Mouse (Mus musculus) stomach, postnatal 0 days (tissue): ENCODE results near the gene Dph1. TPM values are rescaled to one million over a fixed set of nuclear protein-coding genes. Genes with fewer than 3 reads are reported as not detected.

Experiments used
- ATAC-seq: fragments of 200-750 bp; cut with Nextera tagmentation; 2 replicates; pipeline ENCODE4 v1.8.0; 2017; ENCODE audit not compliant: low FRiP score, low TSS enrichment
- DNase-seq: peaks from one replicate; pipeline ENCODE4 v3.0.0-alpha.2; 2016; ENCODE audit warnings: low spot score
- H3K27ac ChIP-seq: fragments of 300-500 bp; sonication (generic); replicated peaks from 2 replicates; pipeline ENCODE4 v1.5.1; 2014; ENCODE audit warnings: mild to moderate bottlenecking, control low read depth
- H3K27me3 ChIP-seq: fragments of 300-500 bp; sonication (generic); 2 replicates; pipeline ENCODE4 v1.6.1; 2014; ENCODE audit warnings: low read length; ENCODE audit not compliant: control insufficient read depth, insufficient read depth
- H3K36me3 ChIP-seq: fragments of 300-500 bp; sonication (generic); 2 replicates; pipeline ENCODE4 v1.6.1; 2014; ENCODE audit warnings: low read length, mixed read lengths; ENCODE audit not compliant: control insufficient read depth, insufficient read depth
- H3K4me1 ChIP-seq: fragments of 300-500 bp; sonication (generic); replicated peaks from 2 replicates; pipeline ENCODE4 v1.6.1; 2014; ENCODE audit warnings: antibody characterized with exemption; ENCODE audit not compliant: control insufficient read depth, insufficient read depth
- H3K4me2 ChIP-seq: fragments of 300-500 bp; sonication (generic); replicated peaks from 2 replicates; pipeline ENCODE4 v1.6.1; 2014; ENCODE audit warnings: low read depth, mild to moderate bottlenecking, control low read depth, moderate library complexity
- H3K4me3 ChIP-seq: fragments of 300-500 bp; sonication (generic); 2 replicates; pipeline ENCODE4 v1.5.1; 2014; ENCODE audit warnings: low read depth, low read length, control low read depth
- H3K9ac ChIP-seq: fragments of 300-500 bp; sonication (generic); 2 replicates; pipeline ENCODE4 v1.6.1; 2014; ENCODE audit warnings: mild to moderate bottlenecking, low read length, control low read depth, mixed read lengths
- H3K9me3 ChIP-seq: fragments of 300-500 bp; sonication (generic); 2 replicates; pipeline ENCODE4 v1.6.1; 2016; ENCODE audit warnings: low read length; ENCODE audit not compliant: control insufficient read depth
- CTCF ChIP-seq: IDR thresholded peaks from 2 replicates; pipeline ENCODE4 v1.5.1; 2016; ENCODE audit warnings: antibody characterized with exemption, low read depth, mild to moderate bottlenecking, moderate library complexity
- EP300 ChIP-seq: optimal IDR thresholded peaks from 2 replicates; pipeline ENCODE3; 2016; ENCODE audit warnings: antibody characterized with exemption
- WGBS: fragments of 180-500 bp; shearing (Covaris S2); extraction: QIAGEN DNeasy Blood & Tissue Kit; methylation state at CpG from one replicate; pipeline ENCODE4 v1.1.7; 2014; 5-methylcytosine and 5-hydroxymethylcytosine counted together
- polyA plus RNA-seq: library from polyadenylated mRNA; unstranded; fragments of >200 nt; fragmentation: Nextera tagmentation; extraction: Ambion mirVana; gene quantifications from 2 replicates; pipeline ENCODE4 v1.2.1, GENCODE M21; 2015

Gene Dph1
- polyA plus RNA-seq, 1 experiment from 2014 or later, result 15.2 TPM

DNA sequence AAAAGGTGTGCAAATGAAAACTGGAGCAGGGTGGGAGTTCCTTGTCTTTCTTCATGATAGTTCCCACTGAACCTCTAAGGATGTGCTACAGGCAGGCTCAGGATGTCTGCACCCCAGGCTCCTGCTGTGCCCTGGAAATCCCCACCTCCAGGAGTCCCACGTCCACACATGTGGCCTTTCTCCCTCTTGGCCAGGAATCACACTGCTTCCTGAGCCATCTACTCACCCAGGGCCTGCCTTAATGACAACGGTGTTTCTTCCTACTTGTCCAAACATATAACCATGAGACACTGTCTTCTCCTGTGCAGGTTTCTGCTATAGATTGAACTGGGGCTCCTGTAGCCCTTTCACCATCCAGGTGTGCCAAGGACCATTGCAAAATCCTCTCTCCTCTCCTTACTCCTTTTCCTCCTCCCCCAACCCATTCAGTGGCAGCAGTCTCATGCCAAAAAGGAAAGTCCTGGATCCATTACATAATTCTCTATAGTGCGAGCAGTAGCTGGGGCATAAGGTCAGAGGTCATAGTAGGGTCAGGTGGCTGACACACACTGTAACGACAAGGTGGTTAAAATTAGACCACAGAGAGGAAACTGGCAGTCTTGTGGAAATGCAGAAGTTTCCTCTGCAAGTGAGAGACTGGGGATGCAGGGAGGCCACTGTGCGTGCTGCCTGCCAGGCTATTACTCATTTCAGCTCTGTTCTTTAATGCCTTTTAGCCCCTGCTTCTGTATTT lies 54.2 kb downstream of the Dph1 start:
- Histone ChIP-seq H3K4me1 (peaks cover 8% of the 10 kb centered on the region), H3K9me3 (no peaks in the 10 kb centered on the region), H3K36me3 (no peaks in the 10 kb centered on the region), H3K4me2 (no peak overlapping the region), H3K9ac (no peak overlapping the region), H3K27me3 (no peaks in the 10 kb centered on the region), H3K27ac (no peak overlapping the region), H3K4me3 (no peak overlapping the region)
- no peak for TF ChIP-seq CTCF
- TF ChIP-seq EP300, result no peak
- DNase-seq, result no peak
- ATAC-seq, result no peak
- 54% methylated on average over 5 of the region's 5 CpGs for WGBS

DNA sequence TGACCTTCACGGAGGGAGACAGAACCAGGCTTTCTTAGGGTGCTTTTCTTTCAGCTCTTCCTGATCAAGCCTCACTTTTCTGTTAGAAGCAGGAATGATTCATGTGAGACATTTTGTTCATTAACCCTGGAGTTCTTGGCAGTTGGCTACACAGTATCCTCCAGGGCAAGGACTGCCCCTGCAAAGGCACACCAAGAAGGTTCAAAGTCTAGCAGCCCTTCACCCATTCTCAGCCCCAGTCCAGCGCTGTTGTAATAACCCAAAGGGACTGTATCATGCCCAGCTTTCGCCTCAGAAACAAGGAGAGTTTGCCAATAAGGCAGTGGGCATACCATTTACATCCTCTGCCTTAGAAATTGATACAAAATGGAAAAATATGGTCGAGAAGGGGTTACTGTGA lies 55.7 kb downstream of the Dph1 start:
- WGBS, result 90% methylated on average over 4 of the region's 4 CpGs
- H3K27me3 ChIP-seq, result no peaks in the 10 kb centered on the region
- no peak overlapping the region for H3K4me3 ChIP-seq
- DNase-seq (no peak), ATAC-seq (no peak)
- TF ChIP-seq EP300, result no peak
- no peak for TF ChIP-seq CTCF
- no peaks in the 10 kb centered on the region for H3K9me3 ChIP-seq
- no peak overlapping the region for H3K27ac ChIP-seq
- H3K9ac ChIP-seq, result no peak overlapping the region
- H3K4me1 ChIP-seq, result peaks cover 4% of the 10 kb centered on the region
- H3K36me3 ChIP-seq, result no peaks in the 10 kb centered on the region
- no peak overlapping the region for H3K4me2 ChIP-seq

DNA sequence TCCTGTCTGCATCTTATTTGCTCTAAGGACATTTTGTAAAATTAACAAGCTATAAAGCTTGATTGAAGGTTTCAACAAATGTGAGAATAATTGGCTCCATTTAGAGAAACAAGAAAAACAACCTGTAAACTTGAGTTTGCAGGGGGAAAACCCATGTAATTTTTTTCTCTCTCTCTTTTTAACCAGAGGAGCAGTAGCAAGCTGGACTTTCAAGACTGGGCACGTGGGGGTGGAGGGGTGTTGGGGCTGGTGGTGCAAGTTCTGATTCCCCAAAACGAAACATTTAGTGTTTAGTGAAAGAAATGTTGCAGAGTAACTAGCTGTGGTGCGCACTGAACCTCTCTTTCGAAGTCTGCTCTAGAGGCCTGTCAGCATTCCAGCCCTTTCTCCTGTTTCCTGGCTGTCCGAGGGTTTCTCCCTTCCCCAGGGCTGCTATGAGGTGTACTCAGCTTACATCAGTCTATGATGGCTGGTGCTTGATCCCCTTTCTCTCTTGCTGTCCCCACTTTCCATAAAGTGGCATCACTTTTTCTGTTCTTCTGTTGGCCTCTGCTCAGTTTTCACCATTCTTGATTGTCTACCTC lies 56.5 kb downstream of the Dph1 start:
- ATAC-seq (no peak), DNase-seq (no peak)
- no peaks in the 10 kb centered on the region for H3K27me3 ChIP-seq
- H3K4me1 ChIP-seq, result peaks cover 4% of the 10 kb centered on the region
- H3K36me3 ChIP-seq, result no peaks in the 10 kb centered on the region
- 59% methylated on average over 5 of the region's 5 CpGs for WGBS
- H3K4me3 ChIP-seq, result no peak overlapping the region
- H3K9ac ChIP-seq, result no peak overlapping the region
- TF ChIP-seq CTCF, result no peak
- TF ChIP-seq EP300, result no peak
- peak overlapping the region; percentile 53; the same call in 1 of the 2 replicates for H3K27ac ChIP-seq
- H3K4me2 ChIP-seq, result no peak overlapping the region
- H3K9me3 ChIP-seq, result no peaks in the 10 kb centered on the region

DNA sequence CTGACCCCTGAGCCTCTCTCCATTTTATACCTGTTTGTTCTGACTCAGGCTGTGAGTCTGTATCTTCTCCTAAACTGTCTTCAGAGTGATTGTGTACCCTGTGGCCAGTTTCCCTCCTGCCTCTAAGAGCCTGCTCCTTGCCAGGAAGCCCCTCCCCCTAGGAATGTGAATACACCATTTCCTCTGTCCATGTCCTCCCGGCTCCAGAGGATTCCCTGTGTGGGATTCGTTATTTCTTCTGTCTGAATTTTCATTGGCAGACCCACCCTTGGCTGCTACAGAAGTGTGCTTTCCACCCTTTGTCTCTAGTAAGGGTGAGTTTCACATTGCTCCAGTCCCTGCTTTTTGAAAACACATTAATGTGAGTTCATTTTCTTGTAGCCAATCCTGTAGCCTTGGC lies 57.1 kb downstream of the Dph1 start:
- DNase-seq, result no peak
- peaks cover 4% of the 10 kb centered on the region for H3K4me1 ChIP-seq
- no peak overlapping the region for H3K4me2 ChIP-seq
- H3K27me3 ChIP-seq, result no peaks in the 10 kb centered on the region
- peak overlapping the region; percentile 53; the same call in 1 of the 2 replicates for H3K27ac ChIP-seq
- ATAC-seq, result peak; percentile 68
- H3K4me3 ChIP-seq, result no peak overlapping the region
- 19% methylated on average over 2 of the region's 2 CpGs for WGBS
- H3K9ac ChIP-seq, result 0 out of 2 replicates have a peak overlapping the region, but pooled peaks have one; percentile 4
- no peaks in the 10 kb centered on the region for H3K9me3 ChIP-seq
- no peaks in the 10 kb centered on the region for H3K36me3 ChIP-seq
- TF ChIP-seq EP300, result no peak

DNA sequence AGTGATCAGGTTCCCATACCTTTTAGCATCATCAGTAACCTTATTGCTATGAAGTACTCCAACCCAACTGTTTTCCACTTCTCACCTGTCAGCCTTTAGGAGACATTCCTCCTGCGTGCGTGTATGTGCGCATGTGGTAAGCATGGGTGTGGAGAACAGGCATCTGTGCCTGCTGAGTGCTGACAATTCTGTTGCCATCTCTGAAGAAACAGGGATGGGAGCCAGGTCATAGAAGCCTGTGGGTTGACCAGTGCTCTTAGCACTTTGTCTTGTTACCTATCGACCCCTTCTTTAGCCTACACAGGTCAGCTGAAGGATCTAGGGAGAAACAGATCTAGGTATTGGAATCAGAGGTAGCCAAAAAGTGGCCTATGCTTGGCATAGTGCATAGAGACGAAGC lies 57.6 kb downstream of the Dph1 start:
- H3K4me3 ChIP-seq, result no peak overlapping the region
- ATAC-seq (no peak), DNase-seq (no peak)
- H3K27ac ChIP-seq, result peak overlapping the region; percentile 53; the same call in 1 of the 2 replicates
- TF ChIP-seq EP300 (no peak), CTCF (no peak)
- WGBS, result 78% methylated on average over 5 of the region's 5 CpGs
- no peaks in the 10 kb centered on the region for H3K9me3 ChIP-seq
- no peaks in the 10 kb centered on the region for H3K36me3 ChIP-seq
- H3K4me2 ChIP-seq, result no peak overlapping the region
- peaks cover 4% of the 10 kb centered on the region for H3K4me1 ChIP-seq
- H3K27me3 ChIP-seq, result no peaks in the 10 kb centered on the region
- H3K9ac ChIP-seq, result no peak overlapping the region

DNA sequence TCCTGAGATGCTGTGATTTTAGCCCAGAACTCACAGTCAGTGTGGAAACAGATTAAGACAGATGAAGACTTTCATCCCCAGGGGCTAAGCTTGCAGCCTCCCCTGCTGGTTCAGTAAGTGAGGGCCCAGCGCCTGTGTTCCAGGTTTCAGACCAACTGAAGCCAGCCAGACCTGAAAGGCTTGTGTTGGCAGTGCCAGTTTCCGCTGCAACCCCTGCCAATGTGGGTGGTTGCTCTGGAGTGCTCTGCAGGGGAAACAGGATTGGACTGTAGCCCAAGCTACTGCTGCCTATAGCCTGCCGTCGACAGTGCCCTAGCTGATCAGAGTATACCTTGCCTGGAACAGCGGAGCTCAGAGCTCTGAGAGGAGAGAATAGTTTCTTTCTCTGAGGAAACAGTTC lies 58.8 kb downstream of the Dph1 start:
- DNase-seq (peak; percentile 19), ATAC-seq (no peak)
- no peak overlapping the region for H3K27ac ChIP-seq
- H3K9me3 ChIP-seq, result no peaks in the 10 kb centered on the region
- TF ChIP-seq EP300, result no peak
- peak; percentile 65 for TF ChIP-seq CTCF
- no peaks in the 10 kb centered on the region for H3K27me3 ChIP-seq
- H3K36me3 ChIP-seq, result no peaks in the 10 kb centered on the region
- H3K4me1 ChIP-seq, result peaks cover 4% of the 10 kb centered on the region; the same call in 1 of the 2 replicates
- H3K4me2 ChIP-seq, result no peak overlapping the region
- no peak overlapping the region for H3K9ac ChIP-seq
- 59% methylated on average over 5 of the region's 5 CpGs for WGBS
- no peak overlapping the region for H3K4me3 ChIP-seq
